Mouse (Mus musculus): ENCODE results near the gene Rgma. TPM values are rescaled to one million over a fixed set of nuclear protein-coding genes. Genes with fewer than 3 reads are reported as not detected.

The Rgma gene
- total RNA-seq, 2 experiments from 2014 or later, result 39.1 to 54.7 TPM

DNA sequence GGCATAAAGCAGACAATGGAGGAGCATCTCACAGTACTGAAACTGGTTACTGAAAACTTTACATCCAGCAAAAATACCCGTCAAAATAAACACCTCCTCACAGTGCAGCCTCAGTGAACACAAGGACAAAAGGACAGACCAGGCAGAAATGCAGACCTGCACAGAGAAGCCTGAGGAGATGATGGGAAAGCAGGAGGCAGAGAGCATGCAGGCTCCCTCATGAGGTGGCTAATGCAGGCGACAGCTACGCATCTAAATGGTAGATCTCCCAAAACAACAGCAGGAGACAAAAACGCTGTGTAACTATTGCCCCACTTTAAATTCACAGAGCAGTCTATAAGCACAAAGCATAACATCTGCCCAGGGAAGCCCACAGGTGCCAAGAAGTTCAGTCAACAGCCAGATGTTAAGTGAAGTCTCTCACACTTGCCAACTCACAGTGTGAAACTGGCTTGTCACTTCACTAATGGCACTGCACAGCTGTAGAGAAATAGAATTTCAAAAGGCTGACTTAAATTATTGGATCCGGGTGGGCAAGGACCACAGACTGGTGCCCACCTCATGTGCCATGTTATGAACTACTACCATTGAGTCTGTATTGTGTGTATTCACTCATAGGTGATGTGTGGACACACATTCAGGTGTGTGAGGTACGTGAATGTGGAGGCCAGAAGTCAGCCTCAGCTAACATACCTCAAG is 58.5 kb downstream of the Rgma start:
- DNase-seq, result no peak

DNA sequence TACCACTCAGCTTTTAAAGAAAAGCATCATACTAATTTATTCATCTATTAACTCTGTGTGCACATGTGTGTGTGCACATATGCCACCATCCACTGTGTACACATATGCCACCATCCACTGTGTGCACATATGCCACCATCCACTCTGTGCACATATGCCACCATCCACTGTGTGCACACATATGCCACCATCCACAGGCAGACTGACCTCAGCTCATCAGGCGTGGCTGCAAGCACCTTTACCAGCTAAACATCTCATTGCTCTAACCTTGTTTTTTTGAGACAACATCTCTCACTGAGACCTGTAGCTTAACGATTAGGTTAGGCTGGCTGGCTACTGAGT is 59.0 kb downstream of the Rgma start:
- no peak for DNase-seq

GRCm38 (mm10) chr7:73435685-73436084 is 60.4 kb downstream of the Rgma start:
- no peak for DNase-seq

DNA sequence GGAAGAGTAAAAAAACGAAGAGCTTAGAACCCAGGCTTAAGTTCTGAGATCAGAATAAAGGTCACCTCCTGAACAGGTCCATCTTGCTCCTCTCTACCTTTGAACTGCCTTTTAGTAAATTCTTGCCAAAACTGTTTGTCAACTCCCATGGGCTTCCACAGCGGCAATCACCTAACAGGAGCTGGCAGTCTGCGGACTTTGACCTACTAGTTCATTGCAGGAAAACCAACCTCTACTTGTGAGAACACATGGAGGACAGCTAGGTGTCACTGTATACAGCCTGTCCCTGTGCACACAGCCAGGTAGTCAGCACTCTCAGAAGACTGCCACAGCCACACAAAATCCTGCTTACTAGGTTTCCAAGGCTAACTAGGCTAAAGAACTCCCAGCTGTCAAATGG is 66.5 kb downstream of the Rgma start:
- DNase-seq, result no peak

GRCm38 (mm10) chr7:73442246-73442645 is 66.9 kb downstream of the Rgma start:
- DNase-seq, result no peak

DNA sequence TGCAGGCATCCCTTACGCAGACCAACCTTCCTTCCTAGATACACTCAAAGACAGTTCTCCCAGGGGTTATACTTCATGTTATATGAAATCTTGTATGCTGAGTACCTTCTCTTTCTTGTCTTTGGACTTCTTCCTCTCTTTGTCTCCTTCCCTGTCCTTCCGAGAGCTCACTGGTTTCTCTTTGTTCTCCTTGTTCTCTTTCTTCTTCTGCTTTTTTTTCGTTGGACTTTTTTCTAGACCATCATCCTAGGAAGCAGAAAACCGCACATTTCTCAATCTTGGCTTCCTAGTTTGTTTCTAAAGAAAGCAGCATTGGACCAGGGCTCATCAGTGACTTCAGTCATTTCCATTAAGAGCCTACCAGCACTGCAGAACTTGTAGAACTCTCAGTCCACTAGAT is 76.3 kb downstream of the Rgma start:
- no peak for DNase-seq

- DNase-seq, result no peak
Measured at GRCm38 (mm10) chr7:73452187-73452808, 77.0 kb downstream of the Rgma start.

DNA sequence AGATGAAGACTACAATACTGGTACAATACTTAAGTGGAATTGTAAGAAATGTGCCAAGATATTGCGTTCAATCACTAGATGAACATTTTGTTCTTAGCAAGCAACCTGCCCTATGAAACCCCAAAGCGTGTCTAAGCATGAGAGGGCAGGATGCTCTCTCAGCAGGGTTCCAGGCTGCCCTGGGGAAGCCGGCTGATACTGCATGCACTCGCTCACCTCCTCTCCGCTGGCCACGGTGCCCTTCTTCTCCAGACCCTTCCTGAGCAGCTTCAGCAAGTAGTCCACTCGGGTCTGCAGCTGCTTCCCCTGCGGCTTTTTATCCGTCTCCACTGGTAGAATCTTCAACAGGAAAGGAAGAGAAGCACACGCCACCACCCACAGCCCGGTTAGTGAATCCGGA is 78.8 kb downstream of the Rgma start:
- DNase-seq, result no peak

DNA sequence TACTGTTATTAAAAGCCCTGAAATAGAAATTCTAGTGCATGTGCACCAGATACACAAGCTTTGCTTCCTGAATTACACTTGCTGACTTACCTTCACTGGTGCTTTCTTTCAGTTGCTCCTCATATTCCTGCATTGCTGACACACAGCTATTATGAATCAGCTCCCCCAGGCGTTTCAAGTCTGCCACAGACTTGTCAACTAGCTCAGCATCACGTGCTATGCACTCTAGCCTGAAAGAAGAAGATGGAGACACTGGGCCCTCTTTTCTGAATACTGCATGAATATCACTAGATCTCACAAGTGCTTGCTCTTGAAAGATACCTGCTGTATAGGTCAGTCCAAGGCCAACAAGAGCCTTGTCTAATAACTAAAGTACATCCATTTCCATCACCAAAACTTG is 88.2 kb downstream of the Rgma start:
- no peak for DNase-seq

DNA sequence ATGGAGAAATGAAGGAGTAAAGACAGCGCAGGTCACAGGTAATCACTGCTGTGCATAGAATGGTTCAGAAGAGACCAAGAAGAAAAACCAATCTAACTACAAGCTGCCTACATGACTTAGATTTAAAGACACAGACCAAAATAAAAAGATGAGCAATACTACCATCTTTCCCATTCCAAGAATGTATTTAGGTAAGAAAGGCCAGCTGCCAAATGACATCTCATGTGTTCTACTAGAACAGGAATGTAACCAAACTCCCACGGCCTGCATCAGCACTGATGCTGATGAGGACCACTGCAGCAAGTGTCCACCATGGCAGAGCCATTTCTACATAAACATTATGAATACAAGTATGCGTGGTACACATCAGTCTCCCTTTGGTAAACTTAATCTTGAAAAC is 92.4 kb downstream of the Rgma start:
- no peak for DNase-seq

Other genes starting within 250 kb of the Rgma start
- gene Chd2, start 166.3 kb downstream of the Rgma start, total RNA-seq (2021), result 10 to 100 TPM; 30.2 to 38.4 TPM